Mouse (Mus musculus) liver, postnatal 0 days (tissue): ENCODE measurements at regions not wholly inside any gene's neighbourhood (a gene's known extent, or its start where the extent isn't known, plus 50 kb on each side); places are given as distances from the start of the nearest gene placed in this dataset. TPM values are rescaled to one million over a fixed set of nuclear protein-coding genes. Genes with fewer than 3 reads are reported as not detected.

Experiments used
- ATAC-seq: fragments of 200-750 bp; cut with Nextera tagmentation; 2 replicates; pipeline ENCODE4 v1.8.0; 2017; ENCODE audit warnings: mild to moderate bottlenecking, moderate library complexity
- DNase-seq: peaks from one replicate; pipeline ENCODE4 v3.0.0-alpha.2; 2016
- H3K27ac ChIP-seq: fragments of 300-500 bp; sonication (generic); 2 replicates; pipeline ENCODE4 v1.5.1; 2014; ENCODE audit warnings: antibody characterized with exemption, moderate library complexity, mild to moderate bottlenecking, low read depth
- H3K27me3 ChIP-seq: fragments of 300-500 bp; sonication (generic); 2 replicates; pipeline ENCODE4 v1.6.1; 2014; ENCODE audit warnings: low read length, control low read depth, mixed read lengths; ENCODE audit not compliant: insufficient read depth
- H3K36me3 ChIP-seq: fragments of 300-500 bp; sonication (generic); replicated peaks from 2 replicates; pipeline ENCODE4 v1.6.1; 2014; ENCODE audit warnings: mild to moderate bottlenecking, control low read depth, low read length, moderate library complexity, mixed read lengths; ENCODE audit not compliant: insufficient read depth
- H3K4me1 ChIP-seq: fragments of 300-500 bp; sonication (generic); 2 replicates; pipeline ENCODE4 v1.6.1; 2014; ENCODE audit warnings: antibody characterized with exemption, mild to moderate bottlenecking, control low read depth; ENCODE audit not compliant: insufficient read depth
- H3K4me2 ChIP-seq: fragments of 300-500 bp; sonication (generic); 2 replicates; pipeline ENCODE4 v1.6.1; 2014; ENCODE audit warnings: low read depth, mild to moderate bottlenecking, low read length, moderate library complexity, mixed read lengths
- H3K4me3 ChIP-seq: fragments of 300-500 bp; sonication (generic); 2 replicates; pipeline ENCODE4 v1.5.1; 2014; ENCODE audit warnings: low read depth, low read length
- H3K9ac ChIP-seq: fragments of 300-500 bp; sonication (generic); replicated peaks from 2 replicates; pipeline ENCODE4 v1.6.1; 2014; ENCODE audit warnings: mild to moderate bottlenecking, moderate library complexity
- H3K9me3 ChIP-seq: fragments of 300-500 bp; sonication (generic); 2 replicates; pipeline ENCODE4 v1.6.1; 2016; ENCODE audit warnings: mild to moderate bottlenecking, control low read depth, low read length, mixed read lengths
- CTCF ChIP-seq: sonication (generic); IDR thresholded peaks from 2 replicates; pipeline ENCODE4 v1.5.1; 2016; ENCODE audit warnings: antibody characterized with exemption, low read depth
- EP300 ChIP-seq: IDR thresholded peaks from 2 replicates; pipeline ENCODE4 v1.6.1; 2016; ENCODE audit warnings: antibody characterized with exemption, low read depth, mild to moderate bottlenecking
- WGBS: fragments of 180-500 bp; shearing (Covaris S2); extraction: QIAGEN DNeasy Blood & Tissue Kit; methylation state at CpG from one replicate; pipeline ENCODE4 v1.1.7; 2014; ENCODE audit not compliant: insufficient replicate concordance; 5-methylcytosine and 5-hydroxymethylcytosine counted together
- microRNA-seq: library from miRNA; unstranded; fragments of <30 nt; microRNA quantifications from one replicate; pipeline ENCODE4, GENCODE M21; 2016

DNA sequence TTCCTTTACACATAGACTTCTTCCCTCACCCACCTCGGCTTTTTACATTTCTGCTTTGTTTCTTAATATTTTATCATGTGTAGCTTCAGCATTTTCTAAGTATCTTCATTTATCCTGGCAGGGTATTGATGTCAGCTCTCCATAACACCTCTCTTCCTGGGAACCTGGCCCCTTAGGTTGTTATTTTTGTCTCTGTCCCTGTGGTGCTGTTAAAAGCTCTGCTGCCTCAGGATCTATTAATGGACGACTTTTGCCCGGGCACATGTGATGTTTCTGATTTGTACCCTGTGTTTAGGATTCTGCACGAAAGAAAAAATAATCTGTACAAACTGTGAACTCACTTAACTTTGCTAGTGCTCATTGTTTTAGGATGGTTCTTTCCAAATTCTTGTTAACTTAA lies 81.4 kb upstream of the Syt1 start:
- Histone ChIP-seq H3K27ac (no peak overlapping the region), H3K36me3 (no peaks in the 10 kb centered on the region), H3K9me3 (no peaks in the 10 kb centered on the region), H3K4me3 (no peak overlapping the region), H3K4me1 (no peaks in the 10 kb centered on the region), H3K9ac (no peak overlapping the region), H3K27me3 (no peaks in the 10 kb centered on the region), H3K4me2 (no peak overlapping the region)
- no peak for TF ChIP-seq EP300
- DNase-seq = no peak
- ATAC-seq = no peak
- WGBS = 71% methylated on average over 4 of the region's 4 CpGs

DNA sequence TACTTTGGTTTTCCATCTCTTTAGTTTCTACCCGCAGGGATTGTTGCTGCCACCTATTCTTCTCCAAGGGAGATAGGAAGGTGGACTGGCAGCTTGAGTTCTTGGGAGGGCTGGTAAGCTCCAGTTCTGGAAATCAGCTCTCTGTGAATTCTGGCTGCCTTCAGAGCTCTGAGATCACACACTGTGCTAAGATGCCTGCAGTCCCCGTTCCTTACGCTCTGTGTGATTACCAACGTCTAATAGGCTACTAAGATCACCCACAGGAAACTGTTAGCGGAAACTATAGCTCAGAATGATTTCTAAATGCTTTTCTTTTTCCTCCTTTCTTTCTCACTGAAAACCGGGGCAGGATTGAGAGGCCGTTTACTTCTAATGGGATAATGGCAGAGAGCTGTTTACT lies 69.0 kb upstream of the Syt1 start:
- no peak overlapping the region for H3K4me2 ChIP-seq
- no peaks in the 10 kb centered on the region for H3K36me3 ChIP-seq
- WGBS = 44% methylated on average over 7 of the region's 7 CpGs
- no peak overlapping the region for H3K9ac ChIP-seq
- H3K4me1 ChIP-seq = no peaks in the 10 kb centered on the region
- no peak overlapping the region for H3K4me3 ChIP-seq
- TF ChIP-seq CTCF (no peak), EP300 (no peak)
- no peaks in the 10 kb centered on the region for H3K27me3 ChIP-seq
- ATAC-seq (no peak), DNase-seq (no peak)
- no peak overlapping the region for H3K27ac ChIP-seq
- H3K9me3 ChIP-seq = no peaks in the 10 kb centered on the region

DNA sequence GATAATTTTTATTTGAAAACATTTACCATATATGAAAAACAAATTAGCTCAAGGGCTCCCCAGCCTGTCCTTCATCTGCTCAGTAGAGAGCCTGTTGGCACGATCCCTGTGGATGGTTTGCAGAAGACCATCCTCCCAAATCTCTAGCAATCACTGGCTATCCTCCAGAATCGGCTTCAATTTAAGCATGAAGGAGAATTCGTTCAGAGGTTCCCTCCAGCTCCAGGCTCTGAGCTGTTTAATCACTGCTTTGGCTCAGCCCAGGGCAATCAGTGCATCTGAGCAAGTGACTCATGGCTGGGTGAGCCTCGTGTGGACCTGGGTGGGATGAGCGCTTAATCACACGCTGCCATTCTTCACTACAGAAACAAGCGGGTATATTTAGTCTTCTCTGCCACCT lies 63.4 kb upstream of the Syt1 start:
- TF ChIP-seq EP300 (no peak), CTCF (no peak)
- no peaks in the 10 kb centered on the region for H3K4me1 ChIP-seq
- DNase-seq (no peak), ATAC-seq (no peak)
- WGBS = 76% methylated on average over 7 of the region's 7 CpGs
- H3K9me3 ChIP-seq = no peaks in the 10 kb centered on the region
- no peaks in the 10 kb centered on the region for H3K36me3 ChIP-seq
- H3K4me2 ChIP-seq = no peak overlapping the region
- no peak overlapping the region for H3K9ac ChIP-seq
- no peak overlapping the region for H3K4me3 ChIP-seq
- H3K27ac ChIP-seq = no peak overlapping the region
- no peaks in the 10 kb centered on the region for H3K27me3 ChIP-seq

Small RNA genes in the stretch of these regions (microRNA-seq; reads per million reads assigned to microRNA genes)
- gene Gm44495 = not detected
